Mouse (Mus musculus) heart, embryonic 16.5 days (tissue): ENCODE measurements around the gene Sox5. TPM values are rescaled to one million over a fixed set of nuclear protein-coding genes. Genes with fewer than 3 reads are reported as not detected.
A peak's percentile ranks its signal among the peaks of the same experiment; 100 is the strongest.

Source experiments
- ATAC-seq: fragments of 200-750 bp; cut with Nextera tagmentation; replicated peaks from 2 replicates; pipeline ENCODE4 v1.8.0; 2017; ENCODE audit warnings: moderate number of reproducible peaks; ENCODE audit not compliant: insufficient read depth, low FRiP score; ENCODE audit errors: extremely low read depth
- H3K27ac ChIP-seq: fragments of 300-500 bp; sonication (generic); 2 replicates; pipeline ENCODE4 v1.5.1; 2014; ENCODE audit warnings: mild to moderate bottlenecking, low read length, control low read depth, moderate library complexity
- H3K27me3 ChIP-seq: fragments of 300-500 bp; sonication (generic); 2 replicates; pipeline ENCODE4 v1.6.1; 2014; ENCODE audit warnings: low read length, mixed read lengths; ENCODE audit not compliant: control insufficient read depth, insufficient read depth
- H3K36me3 ChIP-seq: fragments of 300-500 bp; sonication (generic); 2 replicates; pipeline ENCODE4 v1.6.1; 2014; ENCODE audit not compliant: control insufficient read depth, insufficient read depth
- H3K4me1 ChIP-seq: fragments of 300-500 bp; sonication (generic); 2 replicates; pipeline ENCODE4 v1.6.1; 2014; ENCODE audit warnings: low read length, mixed read lengths; ENCODE audit not compliant: control insufficient read depth, insufficient read depth
- H3K4me2 ChIP-seq: fragments of 300-500 bp; sonication (generic); 2 replicates; pipeline ENCODE4 v1.6.1; 2014; ENCODE audit warnings: low read depth, mild to moderate bottlenecking, control low read depth, low read length
- H3K4me3 ChIP-seq: fragments of 300-500 bp; sonication (generic); 2 replicates; pipeline ENCODE4 v1.5.1; 2014; ENCODE audit warnings: mild to moderate bottlenecking, control low read depth, low read length
- H3K9ac ChIP-seq: fragments of 300-500 bp; sonication (generic); 2 replicates; pipeline ENCODE4 v1.6.1; 2014; ENCODE audit warnings: low read length, control low read depth
- H3K9me3 ChIP-seq: fragments of 300-500 bp; sonication (generic); replicated peaks from 2 replicates; pipeline ENCODE4 v1.6.1; 2016; ENCODE audit warnings: low read length; ENCODE audit not compliant: control insufficient read depth
- WGBS: fragments of 180-500 bp; shearing (Covaris S2); extraction: QIAGEN DNeasy Blood & Tissue Kit; methylation state at CpG from one replicate; pipeline ENCODE4 v1.1.7; 2014; 5-methylcytosine and 5-hydroxymethylcytosine counted together
- polyA plus RNA-seq: library from polyadenylated mRNA; unstranded; fragments of >200 nt; fragmentation: Nextera tagmentation; extraction: Ambion mirVana; gene quantifications from 2 replicates; pipeline ENCODE4 v1.2.1, GENCODE M21; 2015

Gene Sox5
- polyA plus RNA-seq, 1 experiment from 2014 or later = 8.8 TPM

GRCm38 (mm10) chr6:144804321-144804720 lies 22.5 kb upstream of the Sox5 start:
- Histone ChIP-seq H3K9ac (no peak overlapping the region), H3K9me3 (peaks cover 7% of the 10 kb centered on the region), H3K36me3 (no peaks in the 10 kb centered on the region), H3K4me1 (no peaks in the 10 kb centered on the region), H3K27ac (no peak overlapping the region), H3K4me2 (no peak overlapping the region), H3K4me3 (no peak overlapping the region), H3K27me3 (no peaks in the 10 kb centered on the region; the same call in 1 of the 2 replicates)
- WGBS = 74% methylated on average over 5 of the region's 5 CpGs
- ATAC-seq = no peak

DNA sequence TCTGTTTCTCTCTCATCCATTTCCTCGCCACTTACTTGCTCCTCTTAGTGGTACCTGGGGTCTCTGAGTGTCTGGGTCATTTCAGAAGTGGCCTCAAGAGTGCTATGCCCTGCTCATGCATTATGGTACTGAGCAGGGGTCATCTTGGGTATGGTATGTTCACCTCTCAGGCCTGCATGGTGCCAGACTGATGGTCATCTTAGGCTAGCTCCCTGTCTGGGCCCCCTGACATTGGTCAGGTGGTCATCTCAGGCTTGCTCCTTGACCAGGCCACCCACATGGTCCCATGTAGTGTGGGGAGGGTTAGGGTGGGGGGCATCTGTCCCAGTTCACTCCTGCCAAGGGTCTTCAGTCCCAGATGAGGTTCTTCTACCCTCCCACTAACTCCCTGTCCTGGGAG lies 21.3 kb upstream of the Sox5 start:
- H3K9me3 ChIP-seq = peaks cover 7% of the 10 kb centered on the region
- WGBS = 88% methylated on average over 1 of the region's 1 CpGs
- H3K4me3 ChIP-seq = no peak overlapping the region
- H3K4me1 ChIP-seq = no peaks in the 10 kb centered on the region
- no peaks in the 10 kb centered on the region for H3K36me3 ChIP-seq
- H3K4me2 ChIP-seq = no peak overlapping the region
- H3K27me3 ChIP-seq = no peaks in the 10 kb centered on the region; the same call in 1 of the 2 replicates
- no peak for ATAC-seq
- no peak overlapping the region for H3K9ac ChIP-seq
- H3K27ac ChIP-seq = no peak overlapping the region

DNA sequence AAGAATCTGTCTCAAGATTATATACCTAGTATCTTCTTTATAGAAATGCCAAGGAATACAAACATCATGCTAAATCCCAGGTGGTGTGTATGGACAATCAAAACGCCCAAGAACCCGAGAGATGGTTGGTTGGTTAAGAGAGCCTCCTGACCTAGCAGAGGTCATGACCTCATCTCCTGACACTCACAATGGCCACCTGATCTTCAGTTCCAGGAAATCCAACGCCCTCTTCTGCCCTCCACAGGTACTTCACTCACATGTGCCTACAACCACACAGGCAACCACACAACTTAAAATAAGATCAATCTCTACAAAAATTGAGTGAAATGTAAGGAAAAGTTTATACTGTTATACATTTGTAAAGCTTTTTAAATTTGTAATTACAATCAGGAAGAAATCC lies 12.6 kb upstream of the Sox5 start:
- no peak overlapping the region for H3K4me2 ChIP-seq
- H3K9ac ChIP-seq = no peak overlapping the region
- 72% methylated on average over 3 of the region's 3 CpGs for WGBS
- H3K36me3 ChIP-seq = no peaks in the 10 kb centered on the region
- H3K4me3 ChIP-seq = no peak overlapping the region
- H3K9me3 ChIP-seq = no peaks in the 10 kb centered on the region
- no peak overlapping the region for H3K27ac ChIP-seq
- H3K27me3 ChIP-seq = no peaks in the 10 kb centered on the region
- no peaks in the 10 kb centered on the region for H3K4me1 ChIP-seq
- no peak for ATAC-seq

DNA sequence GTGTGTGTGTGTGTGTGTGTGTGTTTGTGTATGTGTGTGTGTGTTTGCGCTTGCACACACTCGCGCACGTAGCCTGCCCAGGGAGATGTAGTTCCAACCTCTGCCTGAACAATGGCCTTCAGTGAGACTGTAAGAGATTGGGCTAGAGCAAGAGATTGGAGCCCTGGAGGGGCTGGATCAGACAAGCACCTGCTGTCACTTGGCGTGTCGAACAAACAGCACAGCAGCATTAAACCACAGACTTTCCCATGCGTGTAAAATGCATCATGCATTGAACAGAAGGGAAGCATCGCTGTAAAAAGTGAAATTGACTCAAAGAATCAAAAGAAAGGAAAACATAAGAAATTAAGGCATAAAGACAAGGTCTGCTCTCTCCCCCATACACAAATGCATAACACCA lies 11.1 kb upstream of the Sox5 start:
- Histone ChIP-seq H3K4me1 (no peaks in the 10 kb centered on the region), H3K27me3 (no peaks in the 10 kb centered on the region), H3K27ac (no peak overlapping the region), H3K4me3 (no peak overlapping the region), H3K36me3 (no peaks in the 10 kb centered on the region), H3K4me2 (no peak overlapping the region), H3K9me3 (no peaks in the 10 kb centered on the region), H3K9ac (no peak overlapping the region)
- 83% methylated on average over 8 of the region's 8 CpGs for WGBS
- ATAC-seq = no peak

GRCm38 (mm10) chr6:144783295-144783694 lies 1.5 kb upstream of the Sox5 start:
- Histone ChIP-seq H3K4me2 (no peak overlapping the region), H3K36me3 (no peaks in the 10 kb centered on the region), H3K27ac (no peak overlapping the region), H3K27me3 (peaks cover 15% of the 10 kb centered on the region), H3K9me3 (no peaks in the 10 kb centered on the region), H3K4me1 (peaks cover 6% of the 10 kb centered on the region), H3K4me3 (no peak overlapping the region), H3K9ac (no peak overlapping the region)
- ATAC-seq = no peak

- Histone ChIP-seq H3K4me2 (peak overlapping the region; percentile 96), H3K9ac (peak overlapping the region; percentile 80), H3K27me3 (peaks cover 17% of the 10 kb centered on the region), H3K27ac (no peak overlapping the region), H3K4me1 (peaks cover 6% of the 10 kb centered on the region), H3K4me3 (peak overlapping the region; percentile 84), H3K9me3 (no peaks in the 10 kb centered on the region), H3K36me3 (no peaks in the 10 kb centered on the region)
- no peak for ATAC-seq
- WGBS = 13% methylated on average over 12 of the region's 12 CpGs
Measured at GRCm38 (mm10) chr6:144782866-144783265, 1.1 kb upstream of the Sox5 start.

- WGBS = 1% methylated on average over 50 of the region's 55 CpGs
Measured at GRCm38 (mm10) chr6:144782031-144782857, 467 bp upstream of the Sox5 start.

DNA sequence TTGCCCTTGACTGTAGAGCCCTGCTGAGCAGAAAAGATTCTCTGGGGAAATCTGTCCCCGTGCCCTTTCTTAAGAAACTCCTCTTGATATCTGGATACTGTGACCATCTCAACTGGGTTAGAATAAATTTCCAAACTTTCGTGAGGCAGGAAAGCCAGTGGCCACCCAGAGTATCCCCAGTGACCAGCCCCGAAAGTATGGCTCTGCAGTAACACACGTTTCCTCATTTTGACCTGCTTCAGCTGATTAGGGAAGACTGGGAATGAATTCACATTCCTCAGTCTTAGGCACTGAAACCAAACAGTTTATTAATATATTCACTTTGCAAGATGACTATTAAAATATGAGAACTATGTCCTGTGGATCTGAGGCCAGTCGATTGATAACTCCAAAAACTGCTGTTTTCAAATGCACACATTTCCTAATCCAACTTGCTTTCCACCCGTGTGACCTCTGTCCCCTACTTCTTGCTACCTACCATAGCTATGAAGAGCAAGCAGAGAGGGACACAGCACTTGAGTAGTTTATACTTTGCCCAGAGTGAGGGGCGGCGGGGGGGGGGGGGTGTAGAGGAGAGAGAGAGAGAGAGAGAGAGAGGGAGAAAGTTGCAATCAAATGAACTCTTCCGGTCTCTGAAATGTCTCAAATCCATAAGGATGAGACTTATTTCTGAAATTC lies 1.0 kb downstream of the Sox5 start:
- Histone ChIP-seq H3K4me2 (peak overlapping the region; percentile 96), H3K27ac (peak overlapping the region; percentile 57), H3K36me3 (no peaks in the 10 kb centered on the region), H3K4me1 (peaks cover 6% of the 10 kb centered on the region), H3K9me3 (no peaks in the 10 kb centered on the region), H3K27me3 (peaks cover 21% of the 10 kb centered on the region), H3K4me3 (peak overlapping the region; percentile 84), H3K9ac (peak overlapping the region; percentile 80; the same call in 1 of the 2 replicates)
- WGBS = 28% methylated on average over 8 of the region's 9 CpGs
- no peak for ATAC-seq

More at GRCm38 (mm10) chr6:144782031-144782857, 467 bp upstream of the Sox5 start:
- Histone ChIP-seq H3K27ac (no peak overlapping the region), H3K9ac (peak overlapping the region; percentile 80), H3K36me3 (no peaks in the 10 kb centered on the region), H3K4me1 (peaks cover 6% of the 10 kb centered on the region), H3K4me3 (peak overlapping the region; percentile 84), H3K27me3 (peaks cover 17% of the 10 kb centered on the region), H3K9me3 (no peaks in the 10 kb centered on the region), H3K4me2 (peak overlapping the region; percentile 96)
- peak; percentile 23 for ATAC-seq

DNA sequence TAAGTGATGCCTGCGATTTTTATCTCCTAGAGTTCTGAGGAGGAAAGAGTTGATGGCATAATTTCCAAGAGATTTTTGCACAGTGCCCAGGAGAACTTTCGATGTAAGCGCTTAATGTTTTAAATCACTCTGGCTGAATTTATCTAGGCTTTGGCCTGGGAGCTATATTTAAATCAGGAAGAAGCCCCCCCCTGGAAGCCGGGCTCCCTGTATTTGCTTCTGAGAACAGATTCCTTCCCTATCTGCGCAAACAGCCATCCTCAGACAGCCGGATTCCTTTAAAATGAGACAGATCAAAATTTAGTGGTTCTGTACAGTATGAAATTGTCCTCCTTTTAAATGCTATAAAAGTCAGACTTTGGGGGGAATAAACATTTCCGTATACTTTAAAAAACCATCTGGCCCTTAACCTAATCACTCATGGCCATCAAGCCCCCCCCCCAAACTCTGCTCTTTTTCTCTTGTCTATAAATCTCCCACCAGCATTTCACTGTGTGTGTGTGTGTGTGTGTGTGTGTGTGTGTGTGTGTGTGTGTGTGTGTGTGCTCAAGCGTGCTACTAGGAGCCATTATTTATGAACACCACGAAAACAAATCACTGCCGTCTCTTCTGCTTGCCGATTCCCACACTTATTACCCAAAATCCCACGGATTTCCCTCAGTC lies 1.7 kb downstream of the Sox5 start:
- no peaks in the 10 kb centered on the region for H3K36me3 ChIP-seq
- H3K9me3 ChIP-seq = no peaks in the 10 kb centered on the region
- H3K27ac ChIP-seq = peak overlapping the region; percentile 39
- peaks cover 6% of the 10 kb centered on the region for H3K4me1 ChIP-seq
- WGBS = 47% methylated on average over 12 of the region's 12 CpGs
- no peak for ATAC-seq
- H3K27me3 ChIP-seq = peaks cover 21% of the 10 kb centered on the region
- peak overlapping the region; percentile 84 for H3K4me3 ChIP-seq
- peak overlapping the region; percentile 96 for H3K4me2 ChIP-seq
- no peak overlapping the region; the same call in 1 of the 2 replicates for H3K9ac ChIP-seq
